Mouse (Mus musculus) forebrain, embryonic 15.5 days (tissue): Measurements from ENCODE around the gene Kcnj15. TPM values are rescaled to one million over a fixed set of nuclear protein-coding genes. Genes with fewer than 3 reads are reported as not detected.

ENCODE experiments used
- ATAC-seq: fragments of 200-750 bp; cut with Nextera tagmentation; replicated peaks from 2 replicates; pipeline ENCODE4 v1.8.0; 2017; ENCODE audit warnings: mild to moderate bottlenecking, moderate TSS enrichment, moderate library complexity
- H3K27ac ChIP-seq: fragments of 300-500 bp; sonication (generic); replicated peaks from 2 replicates; pipeline ENCODE4 v1.5.1; 2015; ENCODE audit warnings: mild to moderate bottlenecking, inconsistent platforms
- H3K27me3 ChIP-seq: fragments of 300-500 bp; sonication (generic); 2 replicates; pipeline ENCODE4 v1.6.1; 2015; ENCODE audit warnings: inconsistent platforms
- H3K36me3 ChIP-seq: fragments of 300-500 bp; sonication (generic); 2 replicates; pipeline ENCODE4 v1.6.1; 2015; ENCODE audit warnings: mild to moderate bottlenecking, inconsistent platforms
- H3K4me1 ChIP-seq: fragments of 300-500 bp; sonication (generic); 2 replicates; pipeline ENCODE4 v1.6.1; 2015; ENCODE audit warnings: inconsistent platforms
- H3K4me2 ChIP-seq: fragments of 300-500 bp; sonication (generic); replicated peaks from 2 replicates; pipeline ENCODE4 v1.6.1; 2015; ENCODE audit warnings: mild to moderate bottlenecking, inconsistent platforms
- H3K4me3 ChIP-seq: fragments of 300-500 bp; sonication (generic); 2 replicates; pipeline ENCODE4 v1.5.1; 2015; ENCODE audit warnings: mild to moderate bottlenecking, inconsistent platforms
- H3K9ac ChIP-seq: fragments of 300-500 bp; sonication (generic); replicated peaks from 2 replicates; pipeline ENCODE4 v1.6.1; 2015; ENCODE audit warnings: mild to moderate bottlenecking, inconsistent platforms
- H3K9me3 ChIP-seq: fragments of 300-500 bp; sonication (generic); 2 replicates; pipeline ENCODE4 v1.6.1; 2016; ENCODE audit warnings: inconsistent platforms
- WGBS: fragments of 180-500 bp; shearing (Covaris S2); methylation state at CpG from one replicate; pipeline ENCODE4 v1.1.7; 2015; ENCODE audit warnings: mixed read lengths; 5-methylcytosine and 5-hydroxymethylcytosine counted together
- polyA plus RNA-seq: library from polyadenylated mRNA; unstranded; fragments of >200 nt; fragmentation: Nextera tagmentation; extraction: Ambion mirVana; gene quantifications from 2 replicates; pipeline ENCODE4 v1.2.1, GENCODE M21; 2015

Gene Kcnj15
- polyA plus RNA-seq: 0.14 and 0.15 TPM in 2 replicates

DNA sequence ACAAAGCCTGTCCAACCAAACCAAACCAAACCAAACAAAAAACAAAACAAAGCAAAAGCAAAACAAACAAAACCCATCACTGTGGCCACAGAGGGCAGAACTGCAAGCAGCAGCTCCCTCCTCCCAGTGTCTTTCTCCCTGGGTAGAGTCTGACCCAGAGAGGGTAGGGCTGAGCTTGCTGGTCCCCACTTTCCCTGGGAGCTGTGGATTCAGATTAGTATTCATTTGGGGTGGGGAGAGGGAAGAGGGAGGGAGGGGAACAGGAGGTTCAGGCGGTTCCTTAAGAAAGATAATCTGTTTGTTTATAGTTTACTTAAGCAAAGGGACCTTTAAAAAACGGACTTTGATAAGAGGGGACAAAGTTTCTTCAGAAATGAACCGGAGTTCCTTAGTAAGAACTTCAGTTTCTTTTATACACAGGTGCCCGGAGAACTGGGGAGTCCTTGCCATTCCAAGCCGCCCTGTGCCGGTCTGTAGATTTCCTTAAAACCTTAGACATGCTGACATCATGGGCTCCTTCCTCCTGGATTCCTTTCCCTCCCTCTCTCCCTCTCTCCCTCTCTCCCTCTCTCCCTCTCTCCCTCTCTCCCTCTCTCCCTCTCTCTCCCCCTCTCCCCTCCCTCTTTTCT, at the start of gene Kcnj15:
Gene Kcnj15, plus strand, starts transcription at position 293 of the 629 bp plus-strand sequence.
- ATAC-seq: no peak
- Histone ChIP-seq H3K27me3 (no peaks in the 10 kb centered on the region), H3K36me3 (no peaks in the 10 kb centered on the region), H3K9ac (no peak within 1 kb of the TSS), H3K4me1 (no peaks in the 10 kb centered on the region), H3K27ac (no peak within 1 kb of the TSS), H3K9me3 (no peaks in the 10 kb centered on the region), H3K4me3 (no peak within 1 kb of the TSS), H3K4me2 (no peak within 1 kb of the TSS)
- WGBS: 43% methylated on average over 6 of the region's 6 CpGs

DNA sequence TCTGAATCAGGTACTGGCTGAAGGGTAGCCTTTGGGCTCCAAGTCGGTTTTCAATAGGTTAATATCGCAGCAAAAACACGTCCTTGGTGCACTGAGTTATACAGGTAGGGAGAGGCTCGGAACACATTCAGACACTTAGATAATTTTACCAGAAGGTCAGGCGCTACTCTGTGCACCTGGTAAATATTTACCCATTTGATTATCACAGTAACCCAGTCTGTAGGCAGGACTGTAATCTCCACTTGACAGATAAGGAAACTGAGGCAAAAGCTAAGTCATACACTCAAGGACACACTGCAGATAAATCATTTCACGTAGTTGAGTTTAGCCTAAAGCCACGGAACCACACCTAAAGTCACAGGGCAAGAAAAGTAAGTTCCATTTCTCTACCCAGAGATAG, 49.1 kb upstream of the Kcnj15 start:
- Histone ChIP-seq H3K4me1 (no peaks in the 10 kb centered on the region), H3K9ac (no peak overlapping the region), H3K27ac (no peak overlapping the region), H3K27me3 (no peaks in the 10 kb centered on the region), H3K4me3 (no peak overlapping the region), H3K4me2 (no peak overlapping the region), H3K9me3 (no peaks in the 10 kb centered on the region), H3K36me3 (no peaks in the 10 kb centered on the region)
- no peak for ATAC-seq
- WGBS: 92% methylated on average over 7 of the region's 7 CpGs

DNA sequence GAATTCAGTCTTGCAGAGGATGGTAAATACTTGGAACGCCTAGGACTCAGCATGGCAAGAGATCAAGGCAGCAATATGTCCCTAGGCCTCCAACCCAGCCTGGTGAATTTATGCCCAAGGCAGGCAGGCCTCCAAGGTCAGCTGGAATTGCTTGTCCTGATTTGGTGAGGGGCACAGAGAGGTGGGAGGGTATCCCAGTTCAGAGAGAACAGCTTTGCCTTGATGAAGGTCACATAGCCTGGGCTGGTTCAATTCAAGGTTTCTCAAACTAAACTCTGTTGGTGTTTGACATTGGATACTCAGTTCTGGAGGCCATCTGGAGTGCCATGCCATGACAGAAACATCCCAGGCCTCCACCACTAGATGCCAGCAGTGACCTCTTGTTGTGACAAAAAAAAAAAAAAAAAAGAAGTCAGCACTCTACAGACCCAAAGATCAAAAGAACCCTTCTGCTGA, 48.3 kb upstream of the Kcnj15 start:
- Histone ChIP-seq H3K36me3 (no peaks in the 10 kb centered on the region), H3K4me3 (no peak overlapping the region), H3K27me3 (no peaks in the 10 kb centered on the region), H3K4me2 (no peak overlapping the region), H3K9me3 (no peaks in the 10 kb centered on the region), H3K27ac (no peak overlapping the region), H3K4me1 (no peaks in the 10 kb centered on the region), H3K9ac (no peak overlapping the region)
- no peak for ATAC-seq
- WGBS: 48% methylated on average over 1 of the region's 1 CpGs

DNA sequence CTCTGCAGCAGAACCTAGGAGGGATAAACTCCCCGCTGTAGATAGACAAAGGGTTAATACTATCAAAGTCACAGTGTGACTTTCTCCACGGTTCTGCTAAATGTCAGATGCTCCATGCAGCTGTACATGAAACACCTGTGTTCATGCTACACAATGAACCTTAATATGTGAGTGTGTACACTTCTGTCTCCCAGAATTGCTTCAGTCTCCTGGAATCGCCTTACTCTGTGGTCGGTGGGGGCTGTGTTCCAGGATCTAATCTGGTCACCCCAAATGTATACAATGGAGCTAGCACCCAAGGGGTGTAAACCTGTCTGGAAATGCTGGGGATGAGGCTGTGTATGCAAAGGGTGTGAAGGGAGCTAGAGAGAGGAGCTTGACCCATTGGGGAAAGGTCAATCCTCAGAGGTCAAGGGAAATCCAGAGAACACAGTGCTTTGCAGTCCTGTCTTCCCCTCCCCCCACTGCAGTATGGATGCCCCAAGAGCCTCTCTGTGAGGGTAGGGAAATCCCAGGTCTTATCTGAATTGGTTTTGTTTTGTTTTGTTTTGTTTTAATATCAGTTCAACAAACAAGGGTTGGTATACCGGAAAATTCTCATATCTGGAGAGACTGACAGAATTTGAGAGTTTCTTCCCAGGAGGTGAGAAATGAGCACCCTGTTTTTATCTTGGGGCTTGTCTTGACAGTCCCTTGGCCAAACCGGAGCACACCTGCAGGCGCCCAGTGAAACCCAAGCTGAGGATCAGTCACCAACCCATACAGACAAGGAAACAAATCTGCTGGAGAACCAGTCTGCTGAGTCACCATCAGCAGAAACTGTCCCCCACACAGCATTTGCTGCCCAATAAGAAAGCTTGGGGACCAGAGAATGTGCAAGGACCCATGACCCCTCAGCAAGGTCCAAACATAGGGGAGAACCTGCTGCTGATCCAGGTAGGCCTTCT, 42.8 kb upstream of the Kcnj15 start:
- no peaks in the 10 kb centered on the region for H3K9me3 ChIP-seq
- WGBS: 78% methylated on average over 7 of the region's 7 CpGs
- H3K4me1 ChIP-seq: no peaks in the 10 kb centered on the region
- ATAC-seq: no peak
- H3K36me3 ChIP-seq: no peaks in the 10 kb centered on the region
- no peak overlapping the region for H3K27ac ChIP-seq
- H3K4me2 ChIP-seq: no peak overlapping the region
- H3K4me3 ChIP-seq: no peak overlapping the region
- no peaks in the 10 kb centered on the region for H3K27me3 ChIP-seq
- no peak overlapping the region for H3K9ac ChIP-seq

DNA sequence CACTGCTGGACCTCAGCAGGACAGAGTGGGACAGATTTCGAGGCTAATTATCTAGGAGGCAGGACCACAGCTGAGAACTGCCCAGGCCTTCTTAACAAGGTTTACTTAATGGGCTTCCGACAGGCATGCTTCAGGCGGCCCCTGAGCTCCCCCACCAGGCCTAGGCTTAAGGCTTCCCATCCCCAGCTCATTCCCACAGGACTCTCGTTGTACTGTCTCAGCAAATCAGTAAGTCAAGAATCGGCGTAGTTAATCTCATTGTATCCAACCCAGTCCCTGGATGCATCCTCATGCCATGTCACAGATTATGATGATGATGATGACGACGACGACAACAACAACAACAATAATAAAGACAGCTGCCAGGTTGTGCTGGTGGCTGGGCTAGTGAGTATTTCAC, 41.6 kb upstream of the Kcnj15 start:
- Histone ChIP-seq H3K4me2 (no peak overlapping the region), H3K27ac (no peak overlapping the region), H3K4me1 (no peaks in the 10 kb centered on the region), H3K4me3 (no peak overlapping the region), H3K9me3 (no peaks in the 10 kb centered on the region), H3K36me3 (no peaks in the 10 kb centered on the region), H3K9ac (no peak overlapping the region), H3K27me3 (no peaks in the 10 kb centered on the region)
- 64% methylated on average over 9 of the region's 9 CpGs for WGBS
- ATAC-seq: no peak

DNA sequence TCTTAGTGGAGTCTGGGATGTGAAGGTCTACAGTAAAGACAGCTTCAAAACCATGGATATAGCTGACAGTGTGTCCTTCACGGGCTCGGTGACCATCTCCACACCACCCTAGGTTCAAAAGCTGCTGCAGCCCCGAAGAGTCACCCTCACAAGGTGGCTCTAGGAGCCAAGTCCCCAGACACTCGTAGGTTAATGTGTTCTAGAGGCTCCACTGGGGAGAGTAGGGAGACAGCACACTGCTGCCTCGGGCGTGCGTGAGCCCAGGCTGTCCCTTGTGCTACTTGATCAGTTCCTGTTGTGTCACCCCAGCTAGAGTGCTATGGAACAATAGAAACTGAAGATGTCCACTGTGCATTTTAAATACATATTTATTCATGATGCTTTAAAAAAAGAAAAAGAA, 41.0 kb upstream of the Kcnj15 start:
- Histone ChIP-seq H3K27ac (no peak overlapping the region), H3K4me3 (no peak overlapping the region), H3K4me1 (no peaks in the 10 kb centered on the region), H3K9me3 (no peaks in the 10 kb centered on the region), H3K27me3 (no peaks in the 10 kb centered on the region), H3K36me3 (no peaks in the 10 kb centered on the region), H3K4me2 (no peak overlapping the region), H3K9ac (no peak overlapping the region)
- ATAC-seq: no peak
- WGBS: 93% methylated on average over 7 of the region's 7 CpGs

DNA sequence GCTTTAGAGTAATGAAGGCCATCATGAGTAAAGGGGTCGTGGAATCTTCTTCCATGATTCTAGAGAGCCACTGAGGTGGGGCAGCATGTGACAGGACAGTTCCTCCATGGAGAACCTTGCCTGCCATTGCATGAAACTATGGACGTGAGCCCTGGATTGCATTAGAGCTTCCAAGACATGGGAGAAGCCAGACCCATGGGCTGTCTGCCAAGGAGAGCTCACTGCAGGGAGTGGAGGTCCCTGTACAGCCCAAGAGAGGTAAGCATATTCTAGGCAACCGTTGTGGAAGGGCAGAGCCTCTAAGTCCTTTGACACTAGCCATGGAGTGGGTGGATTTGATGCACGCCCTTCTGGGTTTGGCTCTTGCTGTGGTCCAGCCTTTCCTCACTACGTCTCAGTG, 40.5 kb upstream of the Kcnj15 start:
- no peak overlapping the region for H3K4me2 ChIP-seq
- H3K36me3 ChIP-seq: no peaks in the 10 kb centered on the region
- H3K4me3 ChIP-seq: no peak overlapping the region
- no peaks in the 10 kb centered on the region for H3K9me3 ChIP-seq
- ATAC-seq: no peak
- 85% methylated on average over 5 of the region's 5 CpGs for WGBS
- H3K9ac ChIP-seq: no peak overlapping the region
- no peaks in the 10 kb centered on the region for H3K27me3 ChIP-seq
- H3K4me1 ChIP-seq: no peaks in the 10 kb centered on the region
- H3K27ac ChIP-seq: no peak overlapping the region

DNA sequence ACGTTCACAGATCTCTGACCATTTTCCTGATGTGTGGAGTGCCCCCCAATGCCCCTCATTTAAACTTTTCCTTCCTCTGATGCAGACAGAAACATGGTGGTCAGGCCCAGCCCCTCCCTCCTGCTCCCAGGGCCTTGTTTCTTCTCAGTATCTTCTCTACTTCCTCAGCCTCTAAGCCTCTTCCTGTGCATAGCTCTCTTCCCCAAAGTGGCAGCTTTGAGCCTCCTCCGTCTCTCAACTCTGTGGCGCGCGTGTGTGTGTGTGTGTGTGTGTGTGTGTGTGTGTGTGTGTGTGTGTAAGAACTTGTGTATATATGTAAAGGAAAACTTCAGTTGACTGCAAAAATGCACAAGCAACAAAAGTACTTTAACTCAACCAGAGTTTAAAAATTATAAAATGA, 38.6 kb upstream of the Kcnj15 start:
- ATAC-seq: no peak
- Histone ChIP-seq H3K9ac (no peak overlapping the region), H3K4me1 (no peaks in the 10 kb centered on the region), H3K9me3 (no peaks in the 10 kb centered on the region), H3K36me3 (no peaks in the 10 kb centered on the region), H3K27me3 (no peaks in the 10 kb centered on the region), H3K4me2 (no peak overlapping the region), H3K4me3 (no peak overlapping the region), H3K27ac (no peak overlapping the region)
- WGBS: 90% methylated on average over 5 of the region's 5 CpGs

DNA sequence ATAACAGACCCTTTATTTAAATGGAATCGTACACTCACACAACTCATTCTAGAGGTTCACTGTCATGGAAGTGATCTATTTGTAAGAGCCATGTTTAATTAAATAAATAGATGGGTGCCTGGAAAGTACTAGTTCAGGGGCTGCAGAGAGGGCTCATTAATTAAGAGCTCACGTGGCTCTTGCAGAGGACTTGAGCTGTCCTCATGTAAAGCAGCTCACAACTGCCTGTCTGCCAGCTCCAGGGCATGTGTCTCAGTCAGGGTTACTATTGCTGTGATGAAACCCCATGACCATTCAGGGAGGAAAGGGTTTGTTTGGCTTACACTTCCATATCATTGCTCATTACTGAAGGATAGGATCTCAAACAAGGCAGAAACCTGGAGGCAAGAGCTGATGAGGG, 37.9 kb upstream of the Kcnj15 start:
- H3K27me3 ChIP-seq: no peaks in the 10 kb centered on the region
- H3K4me1 ChIP-seq: no peaks in the 10 kb centered on the region
- H3K4me3 ChIP-seq: no peak overlapping the region
- no peaks in the 10 kb centered on the region for H3K36me3 ChIP-seq
- H3K9ac ChIP-seq: no peak overlapping the region
- H3K9me3 ChIP-seq: no peaks in the 10 kb centered on the region
- no peak overlapping the region for H3K27ac ChIP-seq
- WGBS: 27% methylated on average over 2 of the region's 2 CpGs
- no peak for ATAC-seq
- no peak overlapping the region for H3K4me2 ChIP-seq

DNA sequence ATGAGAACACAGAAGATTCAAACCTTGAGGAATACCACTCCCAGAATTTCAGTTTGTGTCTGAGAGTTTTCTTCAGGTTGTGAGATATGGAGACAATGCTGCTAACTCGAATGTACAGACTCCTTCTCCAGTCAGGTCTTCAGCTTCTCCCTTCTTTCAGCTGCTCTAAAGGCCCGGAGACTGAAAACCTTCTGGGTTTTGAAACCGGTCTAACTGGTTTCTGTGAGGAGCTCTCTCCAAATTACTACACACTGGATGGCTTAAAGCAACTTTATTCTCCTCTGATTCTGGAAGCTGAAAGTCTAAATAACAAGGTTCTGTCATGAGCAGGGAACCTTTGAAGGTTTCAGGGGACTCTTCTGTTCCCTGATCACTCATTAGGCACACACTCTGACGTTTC, 36.3 kb upstream of the Kcnj15 start:
- Histone ChIP-seq H3K4me3 (no peak overlapping the region), H3K27me3 (no peaks in the 10 kb centered on the region), H3K36me3 (no peaks in the 10 kb centered on the region), H3K4me2 (no peak overlapping the region), H3K4me1 (no peaks in the 10 kb centered on the region), H3K9ac (no peak overlapping the region), H3K9me3 (no peaks in the 10 kb centered on the region), H3K27ac (no peak overlapping the region)
- no peak for ATAC-seq
- WGBS: 69% methylated on average over 4 of the region's 4 CpGs

DNA sequence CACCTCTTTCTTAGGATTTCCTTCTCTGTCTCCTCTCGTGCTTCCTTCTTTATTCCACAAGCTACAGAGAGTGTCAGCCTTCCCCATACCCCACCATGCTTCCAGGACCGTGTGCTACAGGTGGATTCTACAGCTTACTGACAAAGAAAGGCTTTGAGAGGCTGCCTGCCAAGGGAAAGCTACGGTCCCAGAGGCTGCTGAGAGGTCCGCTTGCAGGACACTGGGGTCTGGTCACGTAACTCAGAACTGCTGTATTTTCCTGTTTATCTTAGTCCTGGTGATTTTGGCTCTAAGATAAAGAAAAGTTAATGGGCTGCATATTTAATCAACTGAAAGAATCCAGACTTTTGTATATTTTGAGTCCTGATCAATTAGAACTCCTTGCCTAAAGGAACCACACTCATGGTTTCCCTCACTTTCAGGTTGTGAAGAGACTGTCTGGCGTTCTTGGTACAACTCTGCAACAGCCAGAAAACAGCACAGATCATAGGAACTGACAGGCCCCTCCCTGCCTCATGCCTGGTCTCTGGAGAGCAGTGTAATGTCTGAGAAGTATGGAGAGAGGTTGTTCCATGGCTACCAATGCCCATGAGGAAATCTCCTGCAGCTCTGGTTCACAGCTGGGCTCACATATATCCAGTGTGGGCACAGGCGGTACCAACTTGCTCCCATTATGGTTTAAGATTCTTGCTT, 35.2 kb upstream of the Kcnj15 start:
- no peak overlapping the region for H3K27ac ChIP-seq
- H3K36me3 ChIP-seq: no peaks in the 10 kb centered on the region
- 67% methylated on average over 7 of the region's 7 CpGs for WGBS
- no peaks in the 10 kb centered on the region for H3K4me1 ChIP-seq
- no peaks in the 10 kb centered on the region for H3K9me3 ChIP-seq
- no peak for ATAC-seq
- no peak overlapping the region for H3K4me3 ChIP-seq
- no peak overlapping the region for H3K9ac ChIP-seq
- no peak overlapping the region for H3K4me2 ChIP-seq
- H3K27me3 ChIP-seq: no peaks in the 10 kb centered on the region

DNA sequence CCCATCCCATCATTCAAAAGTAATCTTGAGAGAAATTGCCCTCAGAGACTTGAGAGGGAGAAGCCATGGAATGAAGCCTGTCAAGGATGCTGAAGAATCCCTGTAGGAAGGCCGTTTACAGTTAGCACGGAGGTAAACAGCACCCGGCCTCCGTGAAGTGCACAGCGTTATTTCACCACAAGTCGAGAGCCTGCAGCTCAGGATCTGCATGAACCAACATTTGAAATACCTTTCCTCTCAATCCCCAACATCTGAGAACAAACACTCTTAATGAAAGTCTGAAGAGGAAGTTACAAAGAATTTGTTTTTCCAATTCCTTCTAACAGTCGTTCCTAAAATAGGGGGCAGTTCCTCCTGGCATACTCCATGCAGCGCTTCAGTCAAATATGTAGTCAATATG, 33.9 kb upstream of the Kcnj15 start:
- WGBS: 86% methylated on average over 8 of the region's 8 CpGs
- no peak overlapping the region for H3K4me2 ChIP-seq
- no peak overlapping the region for H3K9ac ChIP-seq
- no peaks in the 10 kb centered on the region for H3K4me1 ChIP-seq
- ATAC-seq: no peak
- no peaks in the 10 kb centered on the region for H3K9me3 ChIP-seq
- no peaks in the 10 kb centered on the region for H3K27me3 ChIP-seq
- no peaks in the 10 kb centered on the region for H3K36me3 ChIP-seq
- H3K4me3 ChIP-seq: no peak overlapping the region
- no peak overlapping the region for H3K27ac ChIP-seq
